Mouse (Mus musculus) myocyte (in vitro differentiated cells): Measurements from ENCODE around the gene Ttc23l.

ENCODE experiments used
- CEBPB ChIP-seq: IDR thresholded peaks from 2 replicates; pipeline ENCODE4 v1.6.1; 2011; ENCODE audit warnings: mild to moderate bottlenecking, moderate library complexity; ENCODE audit not compliant: poor library complexity, insufficient read depth, severe bottlenecking
- MAX ChIP-seq: IDR thresholded peaks from one replicate; pipeline ENCODE4 v1.6.1; 2011; ENCODE audit warnings: low read depth, mild to moderate bottlenecking, control low read depth
- MYOG ChIP-seq, 3 experiments: IDR thresholded peaks; one replicate each; pipeline ENCODE4 v1.6.1; 2011; ENCODE audit warnings: control low read depth in 2 of 3, low read depth in 2 of 3, mild to moderate bottlenecking in 2 of 3; ENCODE audit not compliant: insufficient read length in 2 of 3, control insufficient read depth in 1 of 3, insufficient read depth in 1 of 3
- POLR2A ChIP-seq: IDR thresholded peaks from one replicate; pipeline ENCODE4 v1.6.1; 2011; ENCODE audit warnings: low read depth, mild to moderate bottlenecking, control low read depth, moderate library complexity; ENCODE audit not compliant: insufficient read length
- POLR2AphosphoS2 ChIP-seq: IDR thresholded peaks from one replicate; pipeline ENCODE4 v1.6.1; 2011; ENCODE audit warnings: low read depth, control low read depth; ENCODE audit not compliant: insufficient read length
- TCF12 ChIP-seq: IDR thresholded peaks from one replicate; pipeline ENCODE4 v1.6.1; 2011; ENCODE audit warnings: mild to moderate bottlenecking, control low read depth; ENCODE audit not compliant: poor library complexity, insufficient read depth, severe bottlenecking
- USF1 ChIP-seq: IDR thresholded peaks from one replicate; pipeline ENCODE4 v1.6.1; 2011; ENCODE audit warnings: low read depth, mild to moderate bottlenecking, control low read depth, moderate library complexity

- TF ChIP-seq POLR2A: no peak
- TF ChIP-seq POLR2AphosphoS2: no peak
- no peak for TF ChIP-seq MAX
- no peak for TF ChIP-seq MYOG (IDR thresholded peaks at IDR 0.05; ENCODE audit: control insufficient read depth in 1 of 3, insufficient read depth in 1 of 3, insufficient read length in 2 of 3, low read depth in 2 of 3)
- no peak for TF ChIP-seq CEBPB
- TF ChIP-seq TCF12: no peak
- no peak for TF ChIP-seq USF1
Observed at GRCm38 (mm10) chr15:10579159-10579558, 20.7 kb upstream of the Ttc23l start.
